15 mouse cellular contexts compared by ENCODE assay signal in genomic region chr12:79647382-79647781, GRCm38 (mm10).
A peak's percentile ranks its signal among the peaks of the same experiment; 100 is the strongest.
DNase-seq lines count a peak whose midpoint lies in the region; ATAC-seq and TF ChIP-seq lines count a peak whose summit lies in the region.
"Had no signal": no experiment of that assay in that cellular context is flagged by ENCODE, and none has a peak within 500 bp of the region (broad histone marks: within the 10 kb centered on the region; RNA-seq: fewer than 3 reads in every experiment).

No protein-coding gene starts in this region.

- H3K4me1 ChIP-seq in thymus, adult 2 months (replicated peaks; ENCODE audit: control insufficient read depth, insufficient read depth, low read length): peaks cover 22% of the 10 kb centered on the region
- H3K4me1 ChIP-seq in embryonic facial prominence, embryonic 15.5 days: peaks cover 16% of the 10 kb centered on the region

- H3K4me2 ChIP-seq in embryonic facial prominence, embryonic 15.5 days (replicated peaks): no peak overlapping the region
- H3K4me2 ChIP-seq: heart, embryonic 15.5 days; limb, embryonic 15.5 days had no signal

- no peaks in the 10 kb centered on the region for H3K9me3 ChIP-seq in embryonic facial prominence, embryonic 15.5 days (replicated peaks)
- H3K9me3 ChIP-seq: heart, embryonic 15.5 days; limb, embryonic 15.5 days had no signal

- TF ChIP-seq POLR2A in thymus, adult 2 months (IDR thresholded peaks at IDR 0.05; ENCODE audit: control insufficient read depth, extremely low read depth, insufficient read depth, low read length, poor library complexity): no peak

- DNase-seq in heart, adult 11 months: peak; percentile 74
- no peak for DNase-seq in heart, postnatal 36 days
- no peak for DNase-seq in thymus, adult 2 months
- DNase-seq in thymus, postnatal 36 days: no peak
- DNase-seq in right cerebral cortex, postnatal 25 days: no peak
- DNase-seq: adrenal gland, postnatal 36 days; cerebellum, adult 8-10 months; gastrocnemius, postnatal 14 days; kidney, adult 2 months; kidney, postnatal 14 days; lung, postnatal 10 days had no signal

- intact Hi-C loops in heart, postnatal 36 days (cut with DNase I): no loop called here

- ATAC-seq in embryonic facial prominence, embryonic 15.5 days (ENCODE audit: insufficient number of reproducible peaks, low FRiP score, low TSS enrichment, low read depth): no peak
- no peak for ATAC-seq in granulocyte monocyte progenitor cell, adult 5-6 weeks (replicated peaks; ENCODE audit: poor library complexity, severe bottlenecking)

- no peak for TF ChIP-seq CTCF in thymus, adult 2 months (IDR thresholded peaks at IDR 0.05; ENCODE audit: borderline replicate concordance, control insufficient read depth, extremely low read depth, insufficient read depth, low read length, poor library complexity)

- no peak overlapping the region for H3K9ac ChIP-seq in embryonic facial prominence, embryonic 15.5 days
- H3K9ac ChIP-seq: heart, embryonic 15.5 days; limb, embryonic 15.5 days had no signal

- peak overlapping the region; percentile 86 for H3K27ac ChIP-seq in thymus, adult 2 months (ENCODE audit: control insufficient read depth, insufficient read depth, low read length)
- peak overlapping the region; percentile 78 for H3K27ac ChIP-seq in embryonic facial prominence, embryonic 15.5 days (replicated peaks)
- H3K27ac ChIP-seq: heart, embryonic 15.5 days; limb, embryonic 15.5 days had no signal

- H3K4me3 ChIP-seq in thymus, adult 2 months (ENCODE audit: control insufficient read depth, insufficient read depth, low read length): no peak overlapping the region
- H3K4me3 ChIP-seq in embryonic facial prominence, embryonic 15.5 days (replicated peaks): no peak overlapping the region
- H3K4me3 ChIP-seq: heart, embryonic 15.5 days; limb, embryonic 15.5 days had no signal

- no peaks in the 10 kb centered on the region for H3K27me3 ChIP-seq in thymus, adult 2 months (ENCODE audit: control insufficient read depth, insufficient read depth, low read length)
- no peaks in the 10 kb centered on the region for H3K27me3 ChIP-seq in embryonic facial prominence, embryonic 15.5 days
- H3K27me3 ChIP-seq: heart, embryonic 15.5 days; limb, embryonic 15.5 days had no signal

- no peaks in the 10 kb centered on the region for H3K36me3 ChIP-seq in thymus, adult 2 months (ENCODE audit: control insufficient read depth, insufficient read depth, low read length)
- H3K36me3 ChIP-seq in embryonic facial prominence, embryonic 15.5 days: no peaks in the 10 kb centered on the region
- H3K36me3 ChIP-seq: heart, embryonic 15.5 days; limb, embryonic 15.5 days had no signal

- WGBS in thymus, adult 2 months: 85% methylated on average over 6 of the region's 6 CpGs
- WGBS in embryonic facial prominence, embryonic 15.5 days: 84% methylated on average over 6 of the region's 6 CpGs
